Mouse (Mus musculus) induced T-regulatory cell, adult 2 months (primary cell): ENCODE measurements around the gene Xpnpep3.

Experiments
- DNase-seq: peaks from one replicate; pipeline ENCODE4 v3.0.0-alpha.2; 2012; ENCODE audit warnings: low read depth

Gene Xpnpep3

GRCm38 (mm10) chr15:81399297-81399637 is 671 bp upstream of the Xpnpep3 start:
- DNase-seq, result no peak

GRCm38 (mm10) chr15:81405008-81405407 is 5.1 kb downstream of the Xpnpep3 start:
- no peak for DNase-seq

- DNase-seq, result no peak
Measured at GRCm38 (mm10) chr15:81408199-81408598, 8.3 kb downstream of the Xpnpep3 start, which contains the start of gene Dnajb7. Gene Dnajb7, minus strand, starts transcription at chr15:81408299.

- peak; percentile 67 for DNase-seq
Measured at GRCm38 (mm10) chr15:81416763-81417310, 16.9 kb downstream of the Xpnpep3 start.

GRCm38 (mm10) chr15:81418065-81418464 is 18.1 kb downstream of the Xpnpep3 start:
- no peak for DNase-seq

- DNase-seq, result no peak
Measured at GRCm38 (mm10) chr15:81421454-81421853, 21.5 kb downstream of the Xpnpep3 start.

GRCm38 (mm10) chr15:81422156-81422681 is 22.3 kb downstream of the Xpnpep3 start:
- DNase-seq, result no peak

GRCm38 (mm10) chr15:81425311-81425710 is 25.4 kb downstream of the Xpnpep3 start:
- DNase-seq, result no peak

GRCm38 (mm10) chr15:81427947-81428346 is 28.0 kb downstream of the Xpnpep3 start:
- DNase-seq, result no peak

GRCm38 (mm10) chr15:81431195-81431594 is 31.3 kb downstream of the Xpnpep3 start:
- DNase-seq, result no peak

GRCm38 (mm10) chr15:81438345-81438744 is 38.4 kb downstream of the Xpnpep3 start:
- DNase-seq, result no peak

GRCm38 (mm10) chr15:81439236-81439635 is 39.3 kb downstream of the Xpnpep3 start:
- DNase-seq, result no peak

GRCm38 (mm10) chr15:81448463-81448862 is 48.5 kb downstream of the Xpnpep3 start:
- DNase-seq, result peak; percentile 85

GRCm38 (mm10) chr15:81461523-81461922 is 61.6 kb downstream of the Xpnpep3 start:
- DNase-seq, result peak; percentile 45

GRCm38 (mm10) chr15:81465016-81465660 is 65.2 kb downstream of the Xpnpep3 start:
- peak; percentile 66 for DNase-seq

- DNase-seq, result peak; percentile 99
Measured at GRCm38 (mm10) chr15:81465901-81466737, 66.2 kb downstream of the Xpnpep3 start, which contains the start of gene Rbx1. Gene Rbx1, plus strand, starts transcription at chr15:81466296.

- DNase-seq, result no peak
Measured at GRCm38 (mm10) chr15:81466738-81467113, 66.8 kb downstream of the Xpnpep3 start.

GRCm38 (mm10) chr15:81470735-81471134 is 70.8 kb downstream of the Xpnpep3 start:
- no peak for DNase-seq

- no peak for DNase-seq
Measured at GRCm38 (mm10) chr15:81472256-81472655, 72.3 kb downstream of the Xpnpep3 start.

GRCm38 (mm10) chr15:81475654-81476053 is 75.7 kb downstream of the Xpnpep3 start:
- peak; percentile 65 for DNase-seq

- DNase-seq, result no peak
Measured at GRCm38 (mm10) chr15:81476597-81476996, 76.7 kb downstream of the Xpnpep3 start.

- DNase-seq, result no peak
Measured at GRCm38 (mm10) chr15:81479446-81480213, 79.7 kb downstream of the Xpnpep3 start.
